Mouse (Mus musculus) neutrophil, adult 59 days (primary cell): ENCODE data around the gene Tmco5. TPM values are rescaled to one million over a fixed set of nuclear protein-coding genes. Genes with fewer than 3 reads are reported as not detected.

Experiments
- total RNA-seq, 2 experiments: library from RNA; stranded (reverse); gene quantifications; 1 replicate in 1 of 2; 2 replicates in 1 of 2; pipeline ENCODE4 v1.2.4; 2023

Gene Tmco5
- total RNA-seq, result not detected

GRCm38 (mm10) chr2:116878391-116878790 is at the start of gene Tmco5:
Gene Tmco5 (plus strand): TSS chr2:116878691.

Other genes with a start within 250 kb of the Tmco5 start
- 1 to 10 TPM; 4.7 to 7.6 TPM for gene Spred1, start 242.7 kb downstream of the Tmco5 start, total RNA-seq